Mouse (Mus musculus): ENCODE measurements at regions not wholly inside any gene's neighbourhood (a gene's known extent, or its start where the extent isn't known, plus 50 kb on each side); places are given as distances from the start of the nearest gene placed in this dataset.

DNA sequence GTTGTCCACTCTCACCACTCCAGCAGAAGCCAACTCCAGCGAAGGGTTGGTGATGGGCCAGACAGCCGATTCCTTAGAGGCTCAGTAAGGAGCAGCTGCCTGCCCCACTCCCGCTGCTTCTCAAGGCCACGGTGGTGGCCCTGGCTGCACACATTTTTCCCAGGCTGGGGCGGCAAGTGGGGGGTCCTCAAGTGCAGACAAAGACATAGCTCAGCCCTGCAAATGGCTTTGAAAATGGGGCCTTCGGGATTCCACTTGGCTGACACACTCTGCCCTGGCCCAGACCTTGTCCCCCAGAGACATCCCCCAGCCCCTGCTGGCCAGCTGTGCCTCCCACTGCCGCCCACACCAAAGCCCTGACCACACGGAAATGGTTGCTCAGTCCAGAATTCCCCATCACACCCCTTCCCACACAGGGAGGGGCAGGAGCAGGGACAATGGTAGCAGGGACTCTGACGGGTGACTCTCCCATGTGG lies 475.9 kb downstream of the Bnc2 start:
- TF ChIP-seq CTCF (IDR thresholded peaks at IDR 0.05; ENCODE audit: low read depth, low read length) (no peak), POLR2A (IDR thresholded peaks at IDR 0.05; ENCODE audit: extremely low read depth, insufficient read depth, low read length) (no peak)

Measured in liver, adult 2 months (tissue).